Mouse (Mus musculus): ENCODE measurements around the gene Lamp5. TPM values are rescaled to one million over a fixed set of nuclear protein-coding genes. Genes with fewer than 3 reads are reported as not detected.

The Lamp5 gene
- polyA plus RNA-seq, 1 experiment: not detected

GRCm38 (mm10) chr2:136109038-136109363 lies 57.0 kb downstream of the Lamp5 start:
- Histone ChIP-seq H3K4me1 (ENCODE audit: control insufficient read depth, insufficient read depth, insufficient read length, low read length) (no peaks in the 10 kb centered on the region), H3K27ac (replicated peaks; ENCODE audit: low read depth, low read length) (no peak overlapping the region), H3K4me3 (ENCODE audit: insufficient read depth, low read depth, low read length) (no peak overlapping the region)

GRCm38 (mm10) chr2:136113374-136113773 lies 61.3 kb downstream of the Lamp5 start:
- Histone ChIP-seq H3K4me1 (ENCODE audit: control insufficient read depth, insufficient read depth, insufficient read length, low read length) (no peaks in the 10 kb centered on the region), H3K27ac (replicated peaks; ENCODE audit: low read depth, low read length) (no peak overlapping the region), H3K4me3 (ENCODE audit: insufficient read depth, low read depth, low read length) (no peak overlapping the region)

- H3K4me3 ChIP-seq (ENCODE audit: insufficient read depth, low read depth, low read length): no peak overlapping the region
Measured at GRCm38 (mm10) chr2:136118006-136118405, 66.0 kb downstream of the Lamp5 start.

More at GRCm38 (mm10) chr2:136118006-136118405, 66.0 kb downstream of the Lamp5 start:
- no peaks in the 10 kb centered on the region for H3K4me1 ChIP-seq (ENCODE audit: control insufficient read depth, insufficient read depth, insufficient read length, low read length)
- H3K27ac ChIP-seq (replicated peaks; ENCODE audit: low read depth, low read length): no peak overlapping the region
